Mouse (Mus musculus) yolk sac, embryonic 10.5 days (tissue): Measurements from ENCODE around the gene Hspb9.

Source experiments
- DNase-seq: peaks from one replicate; pipeline ENCODE4 v3.0.0-alpha.2; 2017; ENCODE audit warnings: low spot score

Hspb9 gene

GRCm38 (mm10) chr11:100730477-100731205, 17.0 kb downstream of the Hspb9 start:
- DNase-seq: peak; percentile 77

- DNase-seq: no peak
These were observed 21.6 kb downstream of the Hspb9 start for GRCm38 (mm10) chr11:100735134-100735865.

- no peak for DNase-seq
These were observed 22.5 kb downstream of the Hspb9 start for GRCm38 (mm10) chr11:100735954-100736745.

GRCm38 (mm10) chr11:100736746-100737080, 23.1 kb downstream of the Hspb9 start:
- DNase-seq: peak; percentile 57

- DNase-seq: peak; percentile 83
These were observed 23.6 kb downstream of the Hspb9 start for GRCm38 (mm10) chr11:100737105-100737733.

GRCm38 (mm10) chr11:100738066-100738604, 24.5 kb downstream of the Hspb9 start, which contains the start of gene Rab5c:
TSS of gene Rab5c (minus strand) at chr11:100738215.
- DNase-seq: peak; percentile 100

- DNase-seq: no peak
These were observed 25.1 kb downstream of the Hspb9 start for GRCm38 (mm10) chr11:100738749-100739148.

- no peak for DNase-seq
These were observed 27.7 kb downstream of the Hspb9 start for GRCm38 (mm10) chr11:100741348-100741747.

- DNase-seq: no peak
These were observed 31.4 kb downstream of the Hspb9 start for GRCm38 (mm10) chr11:100745085-100745484.

- no peak for DNase-seq
These were observed 32.9 kb downstream of the Hspb9 start for GRCm38 (mm10) chr11:100746546-100746945.

- no peak for DNase-seq
These were observed 33.5 kb downstream of the Hspb9 start for GRCm38 (mm10) chr11:100747114-100747513.

GRCm38 (mm10) chr11:100748620-100749019, 35.0 kb downstream of the Hspb9 start:
- no peak for DNase-seq

- no peak for DNase-seq
These were observed 35.8 kb downstream of the Hspb9 start for GRCm38 (mm10) chr11:100749469-100749868.

- DNase-seq: no peak
These were observed 36.5 kb downstream of the Hspb9 start for GRCm38 (mm10) chr11:100750127-100750526.

- no peak for DNase-seq
These were observed 38.6 kb downstream of the Hspb9 start for GRCm38 (mm10) chr11:100752294-100752693.

GRCm38 (mm10) chr11:100754021-100754692, 40.5 kb downstream of the Hspb9 start:
- no peak for DNase-seq

- DNase-seq: no peak
These were observed 41.0 kb downstream of the Hspb9 start for GRCm38 (mm10) chr11:100754693-100755057.

GRCm38 (mm10) chr11:100756476-100756875, 42.8 kb downstream of the Hspb9 start:
- no peak for DNase-seq

- DNase-seq: no peak
These were observed 43.9 kb downstream of the Hspb9 start for GRCm38 (mm10) chr11:100757566-100757965.

- DNase-seq: peak; percentile 61
These were observed 45.3 kb downstream of the Hspb9 start for GRCm38 (mm10) chr11:100758707-100759610.
